Mouse (Mus musculus): ENCODE results near the gene Fam149b. TPM values are rescaled to one million over a fixed set of nuclear protein-coding genes. Genes with fewer than 3 reads are reported as not detected.

Gene Fam149b
- total and polyA plus RNA-seq, 3 experiments, result 15.8 to 21.9 (median 19.8) TPM

DNA sequence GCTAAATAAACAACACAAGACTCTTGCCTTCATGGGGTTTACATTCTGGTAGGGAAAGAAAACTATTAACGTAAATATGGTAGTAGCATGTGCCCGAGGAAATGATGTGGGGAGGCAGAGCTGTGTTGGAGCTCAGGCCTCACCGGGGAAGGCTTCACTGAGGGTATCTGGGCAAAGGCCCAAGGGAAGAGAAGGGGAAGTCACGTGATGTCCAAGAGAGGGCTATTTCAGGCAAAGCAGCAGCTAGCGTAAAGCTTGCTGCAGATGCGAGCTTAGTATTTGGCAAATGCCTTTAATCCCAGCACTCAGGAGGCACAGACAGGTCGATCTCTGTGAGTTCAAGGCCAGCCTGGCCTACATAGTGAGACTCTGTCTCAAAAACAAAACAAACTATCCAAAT, 74.3 kb downstream of the Fam149b start:
- TF ChIP-seq USF1 (IDR thresholded peaks at IDR 0.05; ENCODE audit: low read depth, low read length), result peak; percentile 84
- peak; percentile 50; the same call in 1 of the 2 replicates for TF ChIP-seq MAX (IDR thresholded peaks at IDR 0.05; ENCODE audit: low read length)
- TF ChIP-seq MYC (IDR thresholded peaks at IDR 0.05; ENCODE audit: low read depth, low read length), result no peak
- no peak for TF ChIP-seq ZKSCAN1 (IDR thresholded peaks at IDR 0.05; ENCODE audit: borderline replicate concordance, low read depth, low read length)
- TF ChIP-seq MAFK (IDR thresholded peaks at IDR 0.05; ENCODE audit: insufficient replicate concordance, low read length), result no peak
- peak; percentile 66; the same call in 1 of the 2 replicates for TF ChIP-seq MEF2A (IDR thresholded peaks at IDR 0.05; ENCODE audit: borderline replicate concordance, low read depth, low read length)
- no peak for TF ChIP-seq MAZ (IDR thresholded peaks at IDR 0.05; ENCODE audit: low read depth, low read length)
- TF ChIP-seq JUND (conservative IDR thresholded peaks at IDR 0.05; ENCODE audit: low read depth, low read length), result no peak
- peak; percentile 66 for TF ChIP-seq BHLHE40 (IDR thresholded peaks at IDR 0.05; ENCODE audit: low read depth, low read length)
- no peak for TF ChIP-seq TCF12 (IDR thresholded peaks at IDR 0.05; ENCODE audit: low read depth, low read length)
- no peak for TF ChIP-seq RAD21 (IDR thresholded peaks at IDR 0.05; ENCODE audit: low read depth, low read length)
- TF ChIP-seq USF2 (conservative IDR thresholded peaks at IDR 0.05; ENCODE audit: low read depth, low read length), result peak; percentile 80
- TF ChIP-seq MXI1 (IDR thresholded peaks at IDR 0.05; ENCODE audit: low read depth, low read length), result no peak
- Histone ChIP-seq H3K27me3 (replicated peaks) (no peaks in the 10 kb centered on the region), H3K9ac (ENCODE audit: insufficient read depth, low read depth) (no peak overlapping the region), H3K36me3 (replicated peaks in 1 of 2; ENCODE audit: control insufficient read depth in 1 of 2, insufficient read depth in 1 of 2, low read length in 1 of 2) (no peaks in the 10 kb centered on the region), H3K4me3 (replicated peaks in 1 of 3; ENCODE audit: low read depth in 2 of 3, low read length in 2 of 3, poor library complexity in 1 of 3) (no peak overlapping the region), H3K4me1 (ENCODE audit: control insufficient read depth in 1 of 2, insufficient read depth in 2 of 2) (peaks cover 9 to 16% of the 10 kb centered on the region in 2 experiments), H3K27ac (ENCODE audit: insufficient read depth, low read depth) (no peak overlapping the region), H3K9me3 (replicated peaks; ENCODE audit: low read length) (no peaks in the 10 kb centered on the region), H3K4me2 (ENCODE audit: insufficient read depth, low read depth, poor library complexity, severe bottlenecking) (no peak overlapping the region), H3K79me2 (replicated peaks; ENCODE audit: control insufficient read depth, extremely low read depth, insufficient read depth, poor library complexity, severe bottlenecking) (no peaks in the 10 kb centered on the region)
- dilution Hi-C loops (cut with MboI; ENCODE audit: extremely low pct_ligation_motif_present, extremely low pct_unique_long_range_greater_than_20kb, low sequenced_read_pairs) (no loop called here), in situ Hi-C loops (cut with MboI; ENCODE audit: low pct_ligation_motif_present, low pct_unique_long_range_greater_than_20kb, low sequenced_read_pairs) (no loop called here)
- DNase-seq (ENCODE audit: extremely low read depth), result peak; percentile 41

DNA sequence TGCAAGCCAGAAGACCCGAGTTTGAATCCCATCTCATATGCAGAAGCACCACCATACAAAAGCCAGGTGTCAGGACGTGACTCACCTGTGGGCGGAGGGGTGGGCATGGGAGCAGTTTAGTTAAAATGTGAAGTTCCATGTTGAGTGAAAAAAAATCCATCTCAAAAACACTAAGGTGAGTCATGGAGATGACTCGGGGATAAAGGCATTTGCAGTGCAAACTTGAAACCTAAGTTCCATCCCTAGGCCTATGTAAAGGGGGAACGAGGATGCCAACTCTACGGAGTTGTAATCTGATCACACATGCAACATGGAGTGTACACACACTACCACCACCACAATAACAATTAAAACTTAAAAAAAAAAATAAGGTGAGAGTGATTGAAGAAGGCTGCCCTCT, 75.1 kb downstream of the Fam149b start:
- Histone ChIP-seq H3K27me3 (replicated peaks) (no peaks in the 10 kb centered on the region), H3K9ac (ENCODE audit: insufficient read depth, low read depth) (no peak overlapping the region), H3K79me2 (replicated peaks; ENCODE audit: control insufficient read depth, extremely low read depth, insufficient read depth, poor library complexity, severe bottlenecking) (no peaks in the 10 kb centered on the region), H3K4me3 (replicated peaks in 1 of 3; ENCODE audit: low read depth in 2 of 3, low read length in 2 of 3, poor library complexity in 1 of 3) (no peak overlapping the region), H3K4me1 (ENCODE audit: control insufficient read depth in 1 of 2, insufficient read depth in 2 of 2) (peaks cover 9 to 16% of the 10 kb centered on the region in 2 experiments), H3K36me3 (replicated peaks in 1 of 2; ENCODE audit: control insufficient read depth in 1 of 2, insufficient read depth in 1 of 2, low read length in 1 of 2) (no peaks in the 10 kb centered on the region), H3K27ac (ENCODE audit: insufficient read depth, low read depth) (no peak overlapping the region), H3K9me3 (replicated peaks; ENCODE audit: low read length) (no peaks in the 10 kb centered on the region), H3K4me2 (ENCODE audit: insufficient read depth, low read depth, poor library complexity, severe bottlenecking) (no peak overlapping the region)
- TF ChIP-seq MEF2A (IDR thresholded peaks at IDR 0.05; ENCODE audit: borderline replicate concordance, low read depth, low read length) (no peak), POLR2A (IDR thresholded peaks at IDR 0.05; ENCODE audit: low read depth, low read length) (no peak), SMC3 (IDR thresholded peaks at IDR 0.05; ENCODE audit: low read depth, low read length) (no peak), TBP (conservative IDR thresholded peaks at IDR 0.05; ENCODE audit: low read depth, low read length) (no peak), CHD2 (IDR thresholded peaks at IDR 0.05; ENCODE audit: low read length) (no peak), GABPA (IDR thresholded peaks at IDR 0.05; ENCODE audit: insufficient replicate concordance, low read depth, low read length) (no peak), MXI1 (IDR thresholded peaks at IDR 0.05; ENCODE audit: low read depth, low read length) (no peak), NELFE (IDR thresholded peaks at IDR 0.05; ENCODE audit: low read depth, low read length) (no peak), ETS1 (conservative IDR thresholded peaks at IDR 0.05; ENCODE audit: low read depth, low read length) (no peak), ZNF384 (IDR thresholded peaks at IDR 0.05; ENCODE audit: low read depth, low read length) (no peak), NRF1 (IDR thresholded peaks at IDR 0.05; ENCODE audit: low read depth, low read length) (no peak), E2F4 (IDR thresholded peaks at IDR 0.05; ENCODE audit: insufficient replicate concordance, low read depth, low read length) (no peak)
- dilution Hi-C loops (cut with MboI; ENCODE audit: extremely low pct_ligation_motif_present, extremely low pct_unique_long_range_greater_than_20kb, low sequenced_read_pairs), result no loop called here
- DNase-seq (ENCODE audit: extremely low read depth), result no peak
- in situ Hi-C loops (cut with MboI; ENCODE audit: low pct_ligation_motif_present, low pct_unique_long_range_greater_than_20kb, low sequenced_read_pairs), result no loop called here

Measured in CH12.LX (cell line).